Mouse (Mus musculus) lung, embryonic 16.5 days (tissue): ENCODE data around the gene Anks1. TPM values are rescaled to one million over a fixed set of nuclear protein-coding genes. Genes with fewer than 3 reads are reported as not detected.

ENCODE experiments used
- ATAC-seq: fragments of 200-750 bp; cut with Nextera tagmentation; 2 replicates; pipeline ENCODE4 v1.8.0; 2017; ENCODE audit warnings: low read depth, mild to moderate bottlenecking, moderate library complexity
- H3K27ac ChIP-seq: fragments of 300-500 bp; sonication (generic); 2 replicates; pipeline ENCODE4 v1.5.1; 2014; ENCODE audit warnings: mild to moderate bottlenecking, control low read depth, low read length
- H3K27me3 ChIP-seq: fragments of 300-500 bp; sonication (generic); 2 replicates; pipeline ENCODE4 v1.6.1; 2014; ENCODE audit warnings: low read depth, low read length, mixed read lengths; ENCODE audit not compliant: control insufficient read depth, insufficient read depth
- H3K36me3 ChIP-seq: fragments of 300-500 bp; sonication (generic); 2 replicates; pipeline ENCODE4 v1.6.1; 2014; ENCODE audit warnings: low read length; ENCODE audit not compliant: control insufficient read depth, insufficient read depth
- H3K4me1 ChIP-seq: fragments of 300-500 bp; sonication (generic); replicated peaks from 2 replicates; pipeline ENCODE4 v1.6.1; 2014; ENCODE audit warnings: low read length, mixed read lengths; ENCODE audit not compliant: control insufficient read depth, insufficient read depth
- H3K4me2 ChIP-seq: fragments of 300-500 bp; sonication (generic); 2 replicates; pipeline ENCODE4 v1.6.1; 2014; ENCODE audit warnings: low read depth, low read length, control low read depth
- H3K4me3 ChIP-seq: fragments of 300-500 bp; sonication (generic); 2 replicates; pipeline ENCODE4 v1.5.1; 2014; ENCODE audit warnings: mild to moderate bottlenecking, low read length, control low read depth
- H3K9ac ChIP-seq: fragments of 300-500 bp; sonication (generic); 2 replicates; pipeline ENCODE4 v1.6.1; 2014; ENCODE audit warnings: low read length, control low read depth
- H3K9me3 ChIP-seq: fragments of 300-500 bp; sonication (generic); 2 replicates; pipeline ENCODE4 v1.6.1; 2016; ENCODE audit warnings: low read length; ENCODE audit not compliant: control insufficient read depth
- WGBS: fragments of 180-500 bp; shearing (Covaris S2); extraction: QIAGEN DNeasy Blood & Tissue Kit; methylation state at CpG from one replicate; pipeline ENCODE4 v1.1.7; 2014; 5-methylcytosine and 5-hydroxymethylcytosine counted together
- polyA plus RNA-seq: library from polyadenylated mRNA; unstranded; fragments of >200 nt; fragmentation: Nextera tagmentation; extraction: Ambion mirVana; gene quantifications from 2 replicates; pipeline ENCODE4 v1.2.1, GENCODE M21; 2015

The Anks1 gene
- polyA plus RNA-seq, 1 experiment from 2014 or later = 18.1 TPM

GRCm38 (mm10) chr17:27939028-27939427 lies 29.9 kb downstream of the Anks1 start:
- WGBS = 58% methylated on average over 5 of the region's 5 CpGs

GRCm38 (mm10) chr17:27940352-27940751 lies 31.2 kb downstream of the Anks1 start:
- ATAC-seq = peak; percentile 32; the same call in 1 of the 2 replicates
- Histone ChIP-seq H3K9me3 (no peaks in the 10 kb centered on the region), H3K27me3 (no peaks in the 10 kb centered on the region), H3K4me2 (no peak overlapping the region), H3K27ac (peak overlapping the region; percentile 90), H3K9ac (no peak overlapping the region), H3K4me1 (peaks cover 54% of the 10 kb centered on the region), H3K36me3 (no peaks in the 10 kb centered on the region), H3K4me3 (no peak overlapping the region)
- WGBS = 67% methylated on average over 4 of the region's 4 CpGs

More at GRCm38 (mm10) chr17:27939028-27939427, 29.9 kb downstream of the Anks1 start:
- H3K36me3 ChIP-seq = no peaks in the 10 kb centered on the region
- H3K27ac ChIP-seq = peak overlapping the region; percentile 90
- peak; percentile 49; the same call in 1 of the 2 replicates for ATAC-seq
- H3K9me3 ChIP-seq = no peaks in the 10 kb centered on the region
- H3K4me2 ChIP-seq = no peak overlapping the region
- H3K27me3 ChIP-seq = no peaks in the 10 kb centered on the region
- peak overlapping the region; percentile 1; the same call in 1 of the 2 replicates for H3K9ac ChIP-seq
- H3K4me1 ChIP-seq = peaks cover 51% of the 10 kb centered on the region
- no peak overlapping the region for H3K4me3 ChIP-seq

GRCm38 (mm10) chr17:27941178-27941577 lies 32.1 kb downstream of the Anks1 start:
- no peak for ATAC-seq
- WGBS = 42% methylated on average over 5 of the region's 5 CpGs

GRCm38 (mm10) chr17:27941698-27942097 lies 32.6 kb downstream of the Anks1 start:
- no peak overlapping the region for H3K9ac ChIP-seq
- H3K27ac ChIP-seq = peak overlapping the region; percentile 42; the same call in 1 of the 2 replicates
- H3K36me3 ChIP-seq = no peaks in the 10 kb centered on the region
- WGBS = 46% methylated on average over 2 of the region's 2 CpGs
- no peaks in the 10 kb centered on the region for H3K27me3 ChIP-seq
- no peak overlapping the region for H3K4me3 ChIP-seq
- no peak for ATAC-seq
- peaks cover 63% of the 10 kb centered on the region for H3K4me1 ChIP-seq
- no peak overlapping the region for H3K4me2 ChIP-seq
- H3K9me3 ChIP-seq = no peaks in the 10 kb centered on the region

More at GRCm38 (mm10) chr17:27941178-27941577, 32.1 kb downstream of the Anks1 start:
- H3K4me3 ChIP-seq = no peak overlapping the region
- H3K27me3 ChIP-seq = no peaks in the 10 kb centered on the region
- H3K27ac ChIP-seq = peak overlapping the region; percentile 42; the same call in 1 of the 2 replicates
- H3K4me1 ChIP-seq = peaks cover 61% of the 10 kb centered on the region
- no peaks in the 10 kb centered on the region for H3K9me3 ChIP-seq
- H3K4me2 ChIP-seq = no peak overlapping the region
- no peak overlapping the region for H3K9ac ChIP-seq
- H3K36me3 ChIP-seq = no peaks in the 10 kb centered on the region

- no peak for ATAC-seq
- no peaks in the 10 kb centered on the region for H3K36me3 ChIP-seq
- peaks cover 63% of the 10 kb centered on the region for H3K4me1 ChIP-seq
- no peak overlapping the region; the same call in 1 of the 2 replicates for H3K27ac ChIP-seq
- H3K9me3 ChIP-seq = no peaks in the 10 kb centered on the region
- H3K4me3 ChIP-seq = no peak overlapping the region
- 88% methylated on average over 4 of the region's 4 CpGs for WGBS
- H3K4me2 ChIP-seq = no peak overlapping the region
- H3K9ac ChIP-seq = no peak overlapping the region
- no peaks in the 10 kb centered on the region for H3K27me3 ChIP-seq
These were observed 33.0 kb downstream of the Anks1 start for GRCm38 (mm10) chr17:27942131-27942530.

- Histone ChIP-seq H3K4me2 (0 out of 2 replicates have a peak overlapping the region, but pooled peaks have one; percentile 2), H3K36me3 (no peaks in the 10 kb centered on the region), H3K27ac (peak overlapping the region; percentile 84), H3K4me3 (no peak overlapping the region), H3K27me3 (no peaks in the 10 kb centered on the region), H3K9ac (no peak overlapping the region), H3K9me3 (no peaks in the 10 kb centered on the region), H3K4me1 (peaks cover 45% of the 10 kb centered on the region)
- ATAC-seq = peak; percentile 78
- 35% methylated on average over 6 of the region's 6 CpGs for WGBS
These were observed 36.6 kb downstream of the Anks1 start for GRCm38 (mm10) chr17:27945546-27946216.

GRCm38 (mm10) chr17:27946371-27946770 lies 37.3 kb downstream of the Anks1 start:
- Histone ChIP-seq H3K9me3 (no peaks in the 10 kb centered on the region), H3K4me3 (no peak overlapping the region), H3K27ac (peak overlapping the region; percentile 84), H3K36me3 (no peaks in the 10 kb centered on the region), H3K9ac (no peak overlapping the region), H3K4me1 (peaks cover 38% of the 10 kb centered on the region), H3K4me2 (no peak overlapping the region), H3K27me3 (no peaks in the 10 kb centered on the region)
- ATAC-seq = no peak
- 54% methylated on average over 8 of the region's 8 CpGs for WGBS

- Histone ChIP-seq H3K4me1 (peaks cover 30% of the 10 kb centered on the region), H3K36me3 (no peaks in the 10 kb centered on the region), H3K27ac (peak overlapping the region; percentile 84), H3K4me3 (no peak overlapping the region), H3K9ac (no peak overlapping the region; the same call in 1 of the 2 replicates), H3K4me2 (no peak overlapping the region), H3K9me3 (no peaks in the 10 kb centered on the region), H3K27me3 (no peaks in the 10 kb centered on the region)
- WGBS = 51% methylated on average over 2 of the region's 2 CpGs
- peak; percentile 23; the same call in 1 of the 2 replicates for ATAC-seq
These were observed 38.0 kb downstream of the Anks1 start for GRCm38 (mm10) chr17:27947155-27947554.

GRCm38 (mm10) chr17:27953136-27953535 lies 44.0 kb downstream of the Anks1 start:
- 49% methylated on average over 6 of the region's 6 CpGs for WGBS
- no peak overlapping the region for H3K9ac ChIP-seq
- H3K4me2 ChIP-seq = no peak overlapping the region
- H3K27ac ChIP-seq = no peak overlapping the region
- H3K4me3 ChIP-seq = no peak overlapping the region
- peaks cover 7% of the 10 kb centered on the region; the same call in 1 of the 2 replicates for H3K4me1 ChIP-seq
- H3K36me3 ChIP-seq = no peaks in the 10 kb centered on the region
- H3K9me3 ChIP-seq = no peaks in the 10 kb centered on the region
- H3K27me3 ChIP-seq = no peaks in the 10 kb centered on the region
- no peak for ATAC-seq
